Mouse (Mus musculus): ENCODE data around the gene Ppcs. TPM values are rescaled to one million over a fixed set of nuclear protein-coding genes. Genes with fewer than 3 reads are reported as not detected.

Ppcs gene
- polyA plus RNA-seq, 1 experiment: 5.3 TPM

DNA sequence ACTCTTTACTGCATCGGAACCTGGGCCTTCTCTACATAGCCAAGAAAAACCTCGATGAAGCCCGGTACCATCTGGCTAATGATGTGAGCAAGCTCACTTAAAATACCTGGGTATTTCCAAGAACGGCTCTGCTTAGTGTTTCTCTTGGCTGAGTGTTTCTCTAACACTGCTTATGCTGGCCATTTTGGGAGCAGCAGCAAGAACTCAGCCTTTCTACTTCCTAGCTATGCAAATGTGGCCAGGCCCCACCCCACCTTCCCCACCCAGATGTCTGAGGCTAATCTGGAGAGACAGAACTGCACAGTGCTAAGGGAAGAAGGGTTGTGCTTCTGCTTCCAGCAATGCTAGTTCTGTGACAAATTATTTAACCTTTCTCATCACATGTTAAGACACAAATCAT is 19.6 kb upstream of the Ppcs start:
- TF ChIP-seq CTCF (IDR thresholded peaks at IDR 0.05; ENCODE audit: control insufficient read depth, insufficient read depth, insufficient replicate concordance, low read depth, low read length): no peak
- no peak for TF ChIP-seq POLR2A (IDR thresholded peaks at IDR 0.05; ENCODE audit: control insufficient read depth, low read depth, low read length)
- no peaks in the 10 kb centered on the region; the same call in 1 of the 2 replicates for H3K4me1 ChIP-seq (ENCODE audit: control insufficient read depth, insufficient read depth, low read length)
- no peak overlapping the region for H3K4me3 ChIP-seq (ENCODE audit: control insufficient read depth, low read depth, low read length)
- H3K36me3 ChIP-seq (ENCODE audit: control insufficient read depth, insufficient read depth, low read length): 0 out of 2 replicates have a peak, but pooled peaks cover 1% of the 10 kb centered on the region
- H3K27me3 ChIP-seq (ENCODE audit: control insufficient read depth, insufficient read depth, low read length): no peaks in the 10 kb centered on the region
- H3K27ac ChIP-seq (ENCODE audit: control insufficient read depth, insufficient read depth, low read depth, low read length): no peak overlapping the region

DNA sequence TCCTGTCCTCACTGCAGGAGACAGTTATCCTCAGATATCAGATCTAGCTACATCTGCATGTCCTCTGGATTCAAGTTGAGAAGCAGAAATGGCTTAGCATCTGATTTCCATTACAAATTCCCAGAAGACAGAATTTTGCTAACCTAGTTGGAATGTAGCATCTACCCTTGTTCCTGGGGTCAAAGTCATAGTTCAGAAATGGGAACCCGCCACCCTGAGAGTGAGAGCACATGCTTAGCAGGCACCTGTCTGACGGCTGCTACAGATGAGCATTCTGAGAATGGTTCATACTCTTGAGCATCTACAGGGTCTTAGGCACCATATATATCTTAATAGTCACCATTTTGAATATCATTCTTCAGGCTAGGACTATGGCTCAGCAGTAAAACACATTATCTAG is 15.7 kb upstream of the Ppcs start:
- H3K4me1 ChIP-seq (ENCODE audit: control insufficient read depth, insufficient read depth, low read length): no peaks in the 10 kb centered on the region; the same call in 1 of the 2 replicates
- H3K4me3 ChIP-seq (ENCODE audit: control insufficient read depth, low read depth, low read length): no peak overlapping the region
- H3K27me3 ChIP-seq (ENCODE audit: control insufficient read depth, insufficient read depth, low read length): no peaks in the 10 kb centered on the region
- no peak for TF ChIP-seq POLR2A (IDR thresholded peaks at IDR 0.05; ENCODE audit: control insufficient read depth, low read depth, low read length)
- TF ChIP-seq CTCF (IDR thresholded peaks at IDR 0.05; ENCODE audit: control insufficient read depth, insufficient read depth, insufficient replicate concordance, low read depth, low read length): no peak
- 0 out of 2 replicates have a peak, but pooled peaks cover 1% of the 10 kb centered on the region for H3K36me3 ChIP-seq (ENCODE audit: control insufficient read depth, insufficient read depth, low read length)
- no peak overlapping the region for H3K27ac ChIP-seq (ENCODE audit: control insufficient read depth, insufficient read depth, low read depth, low read length)

- Histone ChIP-seq H3K4me1 (ENCODE audit: control insufficient read depth, insufficient read depth, low read length) (no peaks in the 10 kb centered on the region), H3K4me3 (ENCODE audit: control insufficient read depth, low read depth, low read length) (no peak overlapping the region), H3K27me3 (ENCODE audit: control insufficient read depth, insufficient read depth, low read length) (no peaks in the 10 kb centered on the region), H3K27ac (ENCODE audit: control insufficient read depth, insufficient read depth, low read depth, low read length) (no peak overlapping the region; the same call in 1 of the 2 replicates), H3K36me3 (ENCODE audit: control insufficient read depth, insufficient read depth, low read length) (no peaks in the 10 kb centered on the region)
- no peak for TF ChIP-seq POLR2A (IDR thresholded peaks at IDR 0.05; ENCODE audit: control insufficient read depth, low read depth, low read length)
- TF ChIP-seq CTCF (IDR thresholded peaks at IDR 0.05; ENCODE audit: control insufficient read depth, insufficient read depth, insufficient replicate concordance, low read depth, low read length): peak; percentile 48; the same call in 1 of the 2 replicates
These were observed 8.5 kb upstream of the Ppcs start for GRCm38 (mm10) chr4:119430678-119431077.

GRCm38 (mm10) chr4:119427680-119428079 is 5.5 kb upstream of the Ppcs start:
- Histone ChIP-seq H3K36me3 (ENCODE audit: control insufficient read depth, insufficient read depth, low read length) (no peaks in the 10 kb centered on the region), H3K27ac (ENCODE audit: control insufficient read depth, insufficient read depth, low read depth, low read length) (no peak overlapping the region), H3K4me3 (ENCODE audit: control insufficient read depth, low read depth, low read length) (peak overlapping the region; percentile 22; the same call in 1 of the 2 replicates), H3K27me3 (ENCODE audit: control insufficient read depth, insufficient read depth, low read length) (no peaks in the 10 kb centered on the region), H3K4me1 (ENCODE audit: control insufficient read depth, insufficient read depth, low read length) (peaks cover 6% of the 10 kb centered on the region)
- TF ChIP-seq POLR2A (IDR thresholded peaks at IDR 0.05; ENCODE audit: control insufficient read depth, low read depth, low read length) (no peak), CTCF (IDR thresholded peaks at IDR 0.05; ENCODE audit: control insufficient read depth, insufficient read depth, insufficient replicate concordance, low read depth, low read length) (no peak)

- H3K4me3 ChIP-seq (ENCODE audit: control insufficient read depth, low read depth, low read length): no peak overlapping the region
- TF ChIP-seq CTCF (IDR thresholded peaks at IDR 0.05; ENCODE audit: control insufficient read depth, insufficient read depth, insufficient replicate concordance, low read depth, low read length): no peak
- TF ChIP-seq POLR2A (IDR thresholded peaks at IDR 0.05; ENCODE audit: control insufficient read depth, low read depth, low read length): no peak
- H3K27me3 ChIP-seq (ENCODE audit: control insufficient read depth, insufficient read depth, low read length): no peaks in the 10 kb centered on the region
- H3K27ac ChIP-seq (ENCODE audit: control insufficient read depth, insufficient read depth, low read depth, low read length): no peak overlapping the region
- H3K4me1 ChIP-seq (ENCODE audit: control insufficient read depth, insufficient read depth, low read length): peaks cover 13% of the 10 kb centered on the region
- no peaks in the 10 kb centered on the region for H3K36me3 ChIP-seq (ENCODE audit: control insufficient read depth, insufficient read depth, low read length)
These were observed 3.4 kb upstream of the Ppcs start for GRCm38 (mm10) chr4:119425601-119426000.

DNA sequence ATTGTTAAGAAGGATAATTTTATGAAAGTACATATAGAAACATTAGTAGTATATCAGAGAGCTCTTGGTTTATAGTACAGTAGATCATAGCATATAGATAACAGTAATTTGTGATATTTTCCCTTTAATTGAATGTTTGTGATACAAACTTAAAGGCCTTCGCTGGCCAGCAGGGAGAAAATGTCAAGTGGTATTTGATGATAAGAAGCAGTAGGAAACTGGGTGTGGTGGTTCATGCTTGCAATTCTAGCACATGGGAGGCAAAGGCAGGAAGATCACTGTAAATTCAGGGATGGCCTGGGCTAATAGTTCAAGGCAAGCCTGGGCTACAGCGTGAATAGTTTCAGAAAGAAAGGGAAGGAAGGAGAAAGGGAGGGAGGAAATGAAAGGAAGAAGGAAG is 2.9 kb upstream of the Ppcs start:
- Histone ChIP-seq H3K4me3 (ENCODE audit: control insufficient read depth, low read depth, low read length) (no peak overlapping the region), H3K27me3 (ENCODE audit: control insufficient read depth, insufficient read depth, low read length) (no peaks in the 10 kb centered on the region), H3K4me1 (ENCODE audit: control insufficient read depth, insufficient read depth, low read length) (peaks cover 13% of the 10 kb centered on the region), H3K27ac (ENCODE audit: control insufficient read depth, insufficient read depth, low read depth, low read length) (no peak overlapping the region), H3K36me3 (ENCODE audit: control insufficient read depth, insufficient read depth, low read length) (no peaks in the 10 kb centered on the region)
- no peak for TF ChIP-seq POLR2A (IDR thresholded peaks at IDR 0.05; ENCODE audit: control insufficient read depth, low read depth, low read length)
- TF ChIP-seq CTCF (IDR thresholded peaks at IDR 0.05; ENCODE audit: control insufficient read depth, insufficient read depth, insufficient replicate concordance, low read depth, low read length): no peak

DNA sequence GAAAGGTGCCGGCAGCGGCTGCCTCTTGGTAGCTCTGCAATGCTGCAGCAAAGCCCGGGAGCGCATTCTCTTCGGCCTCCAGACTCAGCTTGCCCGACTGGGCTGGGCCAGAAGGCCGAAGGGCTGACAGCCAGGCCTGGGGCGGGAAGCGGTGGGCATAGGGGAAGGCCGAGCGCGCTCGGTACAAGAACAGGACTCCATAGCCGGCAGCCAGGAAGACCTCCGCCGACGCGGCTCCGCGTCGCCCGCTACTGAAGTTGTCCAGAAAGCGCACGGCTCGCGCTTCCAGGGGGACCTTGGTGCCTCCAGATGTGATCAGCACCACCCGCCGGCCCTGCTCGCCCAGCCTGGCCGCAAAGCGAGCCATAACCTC is 313 bp downstream of the Ppcs start:
- Histone ChIP-seq H3K4me3 (ENCODE audit: control insufficient read depth, low read depth, low read length) (peak overlapping the region; percentile 92), H3K27me3 (ENCODE audit: control insufficient read depth, insufficient read depth, low read length) (no peaks in the 10 kb centered on the region), H3K36me3 (ENCODE audit: control insufficient read depth, insufficient read depth, low read length) (no peaks in the 10 kb centered on the region), H3K4me1 (ENCODE audit: control insufficient read depth, insufficient read depth, low read length) (peaks cover 13% of the 10 kb centered on the region), H3K27ac (ENCODE audit: control insufficient read depth, insufficient read depth, low read depth, low read length) (peak overlapping the region; percentile 88)
- TF ChIP-seq CTCF (IDR thresholded peaks at IDR 0.05; ENCODE audit: control insufficient read depth, insufficient read depth, insufficient replicate concordance, low read depth, low read length): no peak
- TF ChIP-seq POLR2A (IDR thresholded peaks at IDR 0.05; ENCODE audit: control insufficient read depth, low read depth, low read length): no peak

- Histone ChIP-seq H3K27ac (ENCODE audit: control insufficient read depth, insufficient read depth, low read depth, low read length) (no peak overlapping the region), H3K36me3 (ENCODE audit: control insufficient read depth, insufficient read depth, low read length) (no peaks in the 10 kb centered on the region), H3K4me3 (ENCODE audit: control insufficient read depth, low read depth, low read length) (peak overlapping the region; percentile 92), H3K27me3 (ENCODE audit: control insufficient read depth, insufficient read depth, low read length) (no peaks in the 10 kb centered on the region), H3K4me1 (ENCODE audit: control insufficient read depth, insufficient read depth, low read length) (peaks cover 13% of the 10 kb centered on the region)
- TF ChIP-seq POLR2A (IDR thresholded peaks at IDR 0.05; ENCODE audit: control insufficient read depth, low read depth, low read length) (no peak), CTCF (IDR thresholded peaks at IDR 0.05; ENCODE audit: control insufficient read depth, insufficient read depth, insufficient replicate concordance, low read depth, low read length) (no peak)
These were observed 1.0 kb downstream of the Ppcs start for GRCm38 (mm10) chr4:119421191-119421590.
